Mouse (Mus musculus) limb, embryonic 15.5 days (tissue): ENCODE results near the gene Syt1. TPM values are rescaled to one million over a fixed set of nuclear protein-coding genes. Genes with fewer than 3 reads are reported as not detected.

Experiments
- ATAC-seq: fragments of 200-750 bp; cut with Nextera tagmentation; 2 replicates; pipeline ENCODE4 v1.8.0; 2017; ENCODE audit warnings: low read depth, moderate TSS enrichment; ENCODE audit not compliant: insufficient number of reproducible peaks, low FRiP score, low TSS enrichment
- H3K27ac ChIP-seq: fragments of 300-500 bp; sonication (generic); 2 replicates; pipeline ENCODE4 v1.5.1; 2015; ENCODE audit warnings: moderate library complexity, mild to moderate bottlenecking, inconsistent platforms
- H3K27me3 ChIP-seq: fragments of 300-500 bp; sonication (generic); 2 replicates; pipeline ENCODE4 v1.6.1; 2015; ENCODE audit warnings: inconsistent platforms
- H3K36me3 ChIP-seq: fragments of 300-500 bp; sonication (generic); 2 replicates; pipeline ENCODE4 v1.6.1; 2015; ENCODE audit warnings: inconsistent platforms
- H3K4me1 ChIP-seq: fragments of 300-500 bp; sonication (generic); 2 replicates; pipeline ENCODE4 v1.6.1; 2015; ENCODE audit warnings: inconsistent platforms
- H3K4me2 ChIP-seq: fragments of 300-500 bp; sonication (generic); 2 replicates; pipeline ENCODE4 v1.6.1; 2015; ENCODE audit warnings: mild to moderate bottlenecking, inconsistent platforms
- H3K4me3 ChIP-seq: fragments of 300-500 bp; sonication (generic); 2 replicates; pipeline ENCODE4 v1.5.1; 2015; ENCODE audit warnings: mild to moderate bottlenecking, inconsistent platforms
- H3K9ac ChIP-seq: fragments of 300-500 bp; sonication (generic); 2 replicates; pipeline ENCODE4 v1.6.1; 2015; ENCODE audit warnings: inconsistent platforms
- H3K9me3 ChIP-seq: fragments of 300-500 bp; sonication (generic); 2 replicates; pipeline ENCODE4 v1.6.1; 2016; ENCODE audit warnings: inconsistent platforms
- WGBS: fragments of 180-500 bp; shearing (Covaris S2); methylation state at CpG from one replicate; pipeline ENCODE4 v1.1.7; 2015; 5-methylcytosine and 5-hydroxymethylcytosine counted together
- polyA plus RNA-seq: library from polyadenylated mRNA; unstranded; fragments of >200 nt; fragmentation: Nextera tagmentation; extraction: Ambion mirVana; gene quantifications from 2 replicates; pipeline ENCODE4 v1.2.1, GENCODE M21; 2015

Syt1 gene
- polyA plus RNA-seq, 1 experiment from 2014 or later = 1.4 TPM

- Histone ChIP-seq H3K9me3 (no peaks in the 10 kb centered on the region), H3K36me3 (no peaks in the 10 kb centered on the region), H3K27ac (no peak overlapping the region), H3K4me3 (no peak overlapping the region), H3K4me1 (no peaks in the 10 kb centered on the region), H3K4me2 (no peak overlapping the region), H3K27me3 (no peaks in the 10 kb centered on the region), H3K9ac (no peak overlapping the region)
- 44% methylated on average over 11 of the region's 11 CpGs for WGBS
- ATAC-seq = no peak
Observed at GRCm38 (mm10) chr10:108583694-108584093, 427.1 kb downstream of the Syt1 start.

GRCm38 (mm10) chr10:108582397-108582730, 428.4 kb downstream of the Syt1 start:
- ATAC-seq = no peak
- Histone ChIP-seq H3K4me1 (no peaks in the 10 kb centered on the region), H3K9ac (no peak overlapping the region), H3K27me3 (no peaks in the 10 kb centered on the region), H3K36me3 (no peaks in the 10 kb centered on the region), H3K4me2 (no peak overlapping the region), H3K9me3 (no peaks in the 10 kb centered on the region), H3K27ac (no peak overlapping the region), H3K4me3 (no peak overlapping the region)
- 86% methylated on average over 3 of the region's 3 CpGs for WGBS

- ATAC-seq = no peak
- WGBS = 74% methylated on average over 12 of the region's 12 CpGs
- H3K4me1 ChIP-seq = no peaks in the 10 kb centered on the region
- H3K4me3 ChIP-seq = no peak overlapping the region
- H3K36me3 ChIP-seq = no peaks in the 10 kb centered on the region
- no peak overlapping the region for H3K9ac ChIP-seq
- no peak overlapping the region for H3K4me2 ChIP-seq
- H3K27me3 ChIP-seq = no peaks in the 10 kb centered on the region
- H3K27ac ChIP-seq = no peak overlapping the region
- no peaks in the 10 kb centered on the region for H3K9me3 ChIP-seq
Observed at GRCm38 (mm10) chr10:108581555-108582396, 429.0 kb downstream of the Syt1 start.

- H3K4me3 ChIP-seq = no peak overlapping the region
- ATAC-seq = no peak
- no peaks in the 10 kb centered on the region for H3K27me3 ChIP-seq
- H3K27ac ChIP-seq = no peak overlapping the region
- no peak overlapping the region for H3K9ac ChIP-seq
- H3K36me3 ChIP-seq = no peaks in the 10 kb centered on the region
- WGBS = 73% methylated on average over 9 of the region's 9 CpGs
- no peaks in the 10 kb centered on the region for H3K4me1 ChIP-seq
- H3K4me2 ChIP-seq = no peak overlapping the region
- no peaks in the 10 kb centered on the region for H3K9me3 ChIP-seq
Observed at GRCm38 (mm10) chr10:108580786-108581420, 429.9 kb downstream of the Syt1 start.

- Histone ChIP-seq H3K4me1 (no peaks in the 10 kb centered on the region), H3K27ac (no peak overlapping the region), H3K36me3 (no peaks in the 10 kb centered on the region), H3K9ac (no peak overlapping the region), H3K4me3 (no peak overlapping the region), H3K4me2 (no peak overlapping the region), H3K9me3 (no peaks in the 10 kb centered on the region), H3K27me3 (no peaks in the 10 kb centered on the region)
- WGBS = 77% methylated on average over 4 of the region's 4 CpGs
- ATAC-seq = no peak
Observed at GRCm38 (mm10) chr10:108579396-108579795, 431.4 kb downstream of the Syt1 start.

- H3K27me3 ChIP-seq = no peaks in the 10 kb centered on the region
- H3K4me2 ChIP-seq = no peak overlapping the region
- H3K27ac ChIP-seq = no peak overlapping the region
- H3K36me3 ChIP-seq = no peaks in the 10 kb centered on the region
- no peak overlapping the region for H3K4me3 ChIP-seq
- ATAC-seq = no peak
- no peak overlapping the region for H3K9ac ChIP-seq
- H3K4me1 ChIP-seq = no peaks in the 10 kb centered on the region
- no peaks in the 10 kb centered on the region for H3K9me3 ChIP-seq
Observed at GRCm38 (mm10) chr10:108577611-108578010, 433.2 kb downstream of the Syt1 start.

- Histone ChIP-seq H3K9ac (no peak overlapping the region), H3K9me3 (no peaks in the 10 kb centered on the region), H3K4me3 (no peak overlapping the region), H3K27me3 (no peaks in the 10 kb centered on the region), H3K4me1 (0 out of 2 replicates have a peak, but pooled peaks cover 5% of the 10 kb centered on the region), H3K27ac (no peak overlapping the region), H3K36me3 (no peaks in the 10 kb centered on the region), H3K4me2 (no peak overlapping the region)
- no peak for ATAC-seq
- 73% methylated on average over 4 of the region's 4 CpGs for WGBS
Observed at GRCm38 (mm10) chr10:108572764-108573163, 438.0 kb downstream of the Syt1 start.

- H3K4me1 ChIP-seq = 0 out of 2 replicates have a peak, but pooled peaks cover 5% of the 10 kb centered on the region
- H3K27ac ChIP-seq = no peak overlapping the region
- no peak for ATAC-seq
- H3K9me3 ChIP-seq = no peaks in the 10 kb centered on the region
- no peaks in the 10 kb centered on the region for H3K36me3 ChIP-seq
- 52% methylated on average over 5 of the region's 5 CpGs for WGBS
- no peak overlapping the region for H3K4me3 ChIP-seq
- no peak overlapping the region for H3K4me2 ChIP-seq
- no peaks in the 10 kb centered on the region for H3K27me3 ChIP-seq
- no peak overlapping the region for H3K9ac ChIP-seq
Observed at GRCm38 (mm10) chr10:108571104-108571503, 439.7 kb downstream of the Syt1 start.

GRCm38 (mm10) chr10:108569568-108570139, 441.1 kb downstream of the Syt1 start:
- Histone ChIP-seq H3K9me3 (no peaks in the 10 kb centered on the region), H3K4me2 (no peak overlapping the region), H3K27ac (no peak overlapping the region), H3K4me3 (no peak overlapping the region), H3K4me1 (0 out of 2 replicates have a peak, but pooled peaks cover 5% of the 10 kb centered on the region), H3K9ac (no peak overlapping the region), H3K27me3 (no peaks in the 10 kb centered on the region), H3K36me3 (no peaks in the 10 kb centered on the region)
- no peak for ATAC-seq
- WGBS = 73% methylated on average over 6 of the region's 6 CpGs

GRCm38 (mm10) chr10:108568925-108569324, 441.9 kb downstream of the Syt1 start:
- ATAC-seq = no peak
- Histone ChIP-seq H3K27me3 (no peaks in the 10 kb centered on the region), H3K9me3 (no peaks in the 10 kb centered on the region), H3K4me1 (0 out of 2 replicates have a peak, but pooled peaks cover 5% of the 10 kb centered on the region), H3K9ac (no peak overlapping the region), H3K4me2 (no peak overlapping the region), H3K4me3 (no peak overlapping the region), H3K27ac (no peak overlapping the region), H3K36me3 (no peaks in the 10 kb centered on the region)
- WGBS = 64% methylated on average over 6 of the region's 6 CpGs

GRCm38 (mm10) chr10:108568136-108568535, 442.6 kb downstream of the Syt1 start:
- no peaks in the 10 kb centered on the region for H3K36me3 ChIP-seq
- WGBS = 21% methylated on average over 8 of the region's 8 CpGs
- 0 out of 2 replicates have a peak, but pooled peaks cover 5% of the 10 kb centered on the region for H3K4me1 ChIP-seq
- H3K27ac ChIP-seq = no peak overlapping the region
- H3K27me3 ChIP-seq = no peaks in the 10 kb centered on the region
- no peaks in the 10 kb centered on the region for H3K9me3 ChIP-seq
- no peak overlapping the region for H3K4me2 ChIP-seq
- no peak for ATAC-seq
- H3K4me3 ChIP-seq = no peak overlapping the region
- no peak overlapping the region for H3K9ac ChIP-seq

- H3K4me3 ChIP-seq = no peak overlapping the region
- no peaks in the 10 kb centered on the region for H3K36me3 ChIP-seq
- WGBS = 92% methylated on average over 6 of the region's 6 CpGs
- H3K4me1 ChIP-seq = 0 out of 2 replicates have a peak, but pooled peaks cover 5% of the 10 kb centered on the region
- no peaks in the 10 kb centered on the region for H3K27me3 ChIP-seq
- H3K4me2 ChIP-seq = no peak overlapping the region
- no peak for ATAC-seq
- H3K9ac ChIP-seq = no peak overlapping the region
- no peaks in the 10 kb centered on the region for H3K9me3 ChIP-seq
- H3K27ac ChIP-seq = no peak overlapping the region
Observed at GRCm38 (mm10) chr10:108567456-108567855, 443.3 kb downstream of the Syt1 start.
